Mouse (Mus musculus): ENCODE measurements around the gene Cpne2. TPM values are rescaled to one million over a fixed set of nuclear protein-coding genes. Genes with fewer than 3 reads are reported as not detected.
A peak's percentile ranks its signal among the peaks of the same experiment; 100 is the strongest.

Cpne2 gene
- total and polyA plus RNA-seq, 3 experiments: 12.7 to 118 (median 29.3) TPM

DNA sequence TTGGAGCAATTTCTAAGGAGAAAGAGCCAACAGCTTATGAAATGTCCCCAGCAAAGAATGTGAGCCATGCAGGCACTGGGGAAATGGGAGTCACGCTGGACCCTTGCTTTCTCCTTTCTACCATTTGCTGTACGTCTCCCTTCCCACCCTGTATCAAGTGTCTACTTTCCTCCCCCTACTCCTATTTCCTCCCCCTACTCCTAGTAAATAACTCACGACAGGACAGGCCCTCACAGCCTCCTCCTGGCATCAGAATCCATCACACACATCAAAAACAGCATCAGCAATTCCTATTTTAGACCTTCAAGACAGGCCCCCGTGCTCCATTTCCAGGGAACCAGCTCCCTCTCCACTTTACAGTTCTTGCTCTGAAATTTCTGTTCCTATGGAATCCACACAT lies 58.9 kb downstream of the Cpne2 start:
- in situ Hi-C loops (cut with MboI; ENCODE audit: low pct_ligation_motif_present, low pct_unique_long_range_greater_than_20kb, low sequenced_read_pairs): loop anchor here (10.0 kb wide), 1 partner anchor 103 kb away; the partner anchor contains the start of gene Pllp
- no peak overlapping the region for H3K4me2 ChIP-seq (ENCODE audit: insufficient read depth, low read depth, poor library complexity, severe bottlenecking)
- H3K27ac ChIP-seq (ENCODE audit: insufficient read depth, low read depth): no peak overlapping the region
- peaks cover 27 to 71% of the 10 kb centered on the region in 2 experiments for H3K36me3 ChIP-seq (replicated peaks in 1 of 2; ENCODE audit: control insufficient read depth in 1 of 2, insufficient read depth in 1 of 2, low read length in 1 of 2)
- no peak overlapping the region for H3K9ac ChIP-seq (ENCODE audit: insufficient read depth, low read depth)
- TF ChIP-seq ZKSCAN1 (IDR thresholded peaks at IDR 0.05; ENCODE audit: borderline replicate concordance, low read depth, low read length): no peak
- no peak for TF ChIP-seq MAFK (IDR thresholded peaks at IDR 0.05; ENCODE audit: insufficient replicate concordance, low read length)
- TF ChIP-seq KAT2A (IDR thresholded peaks at IDR 0.05; ENCODE audit: insufficient replicate concordance, low read length): no peak
- TF ChIP-seq SIN3A (IDR thresholded peaks at IDR 0.05; ENCODE audit: low read length): no peak
- TF ChIP-seq USF1 (IDR thresholded peaks at IDR 0.05; ENCODE audit: low read depth, low read length): no peak
- TF ChIP-seq MAX (IDR thresholded peaks at IDR 0.05; ENCODE audit: low read length): no peak
- TF ChIP-seq MYC (IDR thresholded peaks at IDR 0.05; ENCODE audit: low read depth, low read length): no peak
- TF ChIP-seq ZMIZ1 (IDR thresholded peaks at IDR 0.05; ENCODE audit: low read depth, low read length): no peak
- no peak for TF ChIP-seq UBTF (IDR thresholded peaks at IDR 0.05; ENCODE audit: low read depth, low read length)
- TF ChIP-seq TBP (conservative IDR thresholded peaks at IDR 0.05; ENCODE audit: low read depth, low read length): no peak
- no peak for TF ChIP-seq NRF1 (IDR thresholded peaks at IDR 0.05; ENCODE audit: low read depth, low read length)
- no peak for TF ChIP-seq RAD21 (IDR thresholded peaks at IDR 0.05; ENCODE audit: low read depth, low read length)
- TF ChIP-seq ELF1 (IDR thresholded peaks at IDR 0.05; ENCODE audit: low read depth, low read length): no peak
- TF ChIP-seq RCOR1 (conservative IDR thresholded peaks at IDR 0.05; ENCODE audit: low read depth, low read length): no peak
- no peak for TF ChIP-seq CHD1 (IDR thresholded peaks at IDR 0.05; ENCODE audit: low read depth, low read length)
- no peak for TF ChIP-seq MEF2A (IDR thresholded peaks at IDR 0.05; ENCODE audit: borderline replicate concordance, low read depth, low read length)
- no peak for TF ChIP-seq MXI1 (IDR thresholded peaks at IDR 0.05; ENCODE audit: low read depth, low read length)
- TF ChIP-seq IRF4 (IDR thresholded peaks at IDR 0.05; ENCODE audit: low read depth, low read length): no peak
- TF ChIP-seq MAZ (IDR thresholded peaks at IDR 0.05; ENCODE audit: low read depth, low read length): no peak
- H3K4me1 ChIP-seq (ENCODE audit: control insufficient read depth in 1 of 2, insufficient read depth in 2 of 2): no peaks in the 10 kb centered on the region
- no peak for DNase-seq (ENCODE audit: extremely low read depth)
- dilution Hi-C loops (cut with MboI; ENCODE audit: extremely low pct_ligation_motif_present, extremely low pct_unique_long_range_greater_than_20kb, low sequenced_read_pairs): no loop called here
- H3K79me2 ChIP-seq (replicated peaks; ENCODE audit: control insufficient read depth, extremely low read depth, insufficient read depth, poor library complexity, severe bottlenecking): peaks cover 22% of the 10 kb centered on the region
- H3K9me3 ChIP-seq (replicated peaks; ENCODE audit: low read length): no peaks in the 10 kb centered on the region
- H3K4me3 ChIP-seq (replicated peaks in 1 of 3; ENCODE audit: low read depth in 2 of 3, low read length in 2 of 3, poor library complexity in 1 of 3): no peak overlapping the region
- H3K27me3 ChIP-seq (replicated peaks): no peaks in the 10 kb centered on the region

DNA sequence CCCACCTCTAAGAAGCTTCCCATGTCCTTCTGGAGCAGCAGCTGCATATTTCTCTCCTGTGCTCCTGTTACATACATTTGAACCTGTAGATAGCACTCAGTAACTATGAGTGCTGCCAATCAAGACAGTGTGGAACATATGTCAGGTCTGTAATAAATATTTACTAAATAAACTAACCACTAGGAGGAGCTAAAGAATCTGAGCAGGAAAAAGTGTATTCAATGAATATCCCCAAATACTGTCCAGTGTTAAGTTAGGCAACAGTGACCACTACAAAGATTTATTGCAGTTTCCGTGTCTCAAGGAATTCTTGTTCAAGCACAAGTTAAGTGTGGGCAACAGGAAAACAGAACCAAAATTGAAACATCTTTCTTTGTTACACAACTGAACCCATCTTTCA lies 61.4 kb downstream of the Cpne2 start:
- H3K79me2 ChIP-seq (replicated peaks; ENCODE audit: control insufficient read depth, extremely low read depth, insufficient read depth, poor library complexity, severe bottlenecking): peaks cover 45% of the 10 kb centered on the region
- no peak overlapping the region for H3K27ac ChIP-seq (ENCODE audit: insufficient read depth, low read depth)
- no peak overlapping the region for H3K4me2 ChIP-seq (ENCODE audit: insufficient read depth, low read depth, poor library complexity, severe bottlenecking)
- no peaks in the 10 kb centered on the region for H3K9me3 ChIP-seq (replicated peaks; ENCODE audit: low read length)
- peak; percentile 12 for DNase-seq (ENCODE audit: extremely low read depth)
- dilution Hi-C loops (cut with MboI; ENCODE audit: extremely low pct_ligation_motif_present, extremely low pct_unique_long_range_greater_than_20kb, low sequenced_read_pairs): no loop called here
- peaks cover 11 to 58% of the 10 kb centered on the region in 2 experiments for H3K36me3 ChIP-seq (replicated peaks in 1 of 2; ENCODE audit: control insufficient read depth in 1 of 2, insufficient read depth in 1 of 2, low read length in 1 of 2)
- H3K27me3 ChIP-seq (replicated peaks): no peaks in the 10 kb centered on the region
- TF ChIP-seq TBP (conservative IDR thresholded peaks at IDR 0.05; ENCODE audit: low read depth, low read length): no peak
- peak; percentile 45 for TF ChIP-seq RAD21 (IDR thresholded peaks at IDR 0.05; ENCODE audit: low read depth, low read length)
- no peak for TF ChIP-seq PAX5 (IDR thresholded peaks at IDR 0.05; ENCODE audit: low read length)
- peak in 1 of 2 experiments; percentile 59; a peak in 3 of 4 replicates for TF ChIP-seq CTCF (conservative IDR thresholded peaks at IDR 0.05 in 1 of 2, IDR thresholded peaks at IDR 0.05 in 1 of 2; ENCODE audit: low read depth in 2 of 2, low read length in 2 of 2)
- TF ChIP-seq EP300 (IDR thresholded peaks at IDR 0.05; ENCODE audit: low read length): no peak
- peak; percentile 53 for TF ChIP-seq SMC3 (IDR thresholded peaks at IDR 0.05; ENCODE audit: low read depth, low read length)
- H3K4me3 ChIP-seq (replicated peaks in 1 of 3; ENCODE audit: low read depth in 2 of 3, low read length in 2 of 3, poor library complexity in 1 of 3): no peak overlapping the region
- in situ Hi-C loops (cut with MboI; ENCODE audit: low pct_ligation_motif_present, low pct_unique_long_range_greater_than_20kb, low sequenced_read_pairs): loop anchor here (10.0 kb wide), 1 partner anchor 101 kb away; the partner anchor contains the start of gene Pllp
- peaks cover 0 to 8% of the 10 kb centered on the region in 2 experiments; a peak in 1 of 4 replicates for H3K4me1 ChIP-seq (ENCODE audit: control insufficient read depth in 1 of 2, insufficient read depth in 2 of 2)
- no peak overlapping the region for H3K9ac ChIP-seq (ENCODE audit: insufficient read depth, low read depth)
